Mouse (Mus musculus): Measurements from ENCODE around the gene Ralbp1.
A peak's percentile ranks its signal among the peaks of the same experiment; 100 is the strongest.

The Ralbp1 gene

DNA sequence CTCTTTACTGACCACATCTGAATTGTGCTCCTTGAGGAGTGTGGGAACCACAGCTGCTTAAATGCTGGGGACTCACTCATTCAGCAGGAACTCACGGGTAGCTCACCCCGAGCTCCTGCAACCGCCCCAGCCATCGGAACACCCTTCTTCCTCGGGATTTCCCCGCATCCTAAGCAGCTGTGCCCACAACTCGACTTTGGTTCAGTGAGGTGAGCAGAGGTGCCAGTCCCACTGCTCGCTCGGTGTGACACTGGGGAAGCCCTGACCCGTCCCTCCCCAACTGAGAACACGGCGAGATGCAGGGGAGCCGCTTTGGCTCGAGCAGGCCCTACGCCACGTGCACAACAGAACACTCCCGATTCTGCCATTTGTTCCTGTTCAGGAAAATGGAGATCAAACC, 35.1 kb downstream of the Ralbp1 start:
- DNase-seq (ENCODE audit: low read depth, low spot score) = no peak

DNA sequence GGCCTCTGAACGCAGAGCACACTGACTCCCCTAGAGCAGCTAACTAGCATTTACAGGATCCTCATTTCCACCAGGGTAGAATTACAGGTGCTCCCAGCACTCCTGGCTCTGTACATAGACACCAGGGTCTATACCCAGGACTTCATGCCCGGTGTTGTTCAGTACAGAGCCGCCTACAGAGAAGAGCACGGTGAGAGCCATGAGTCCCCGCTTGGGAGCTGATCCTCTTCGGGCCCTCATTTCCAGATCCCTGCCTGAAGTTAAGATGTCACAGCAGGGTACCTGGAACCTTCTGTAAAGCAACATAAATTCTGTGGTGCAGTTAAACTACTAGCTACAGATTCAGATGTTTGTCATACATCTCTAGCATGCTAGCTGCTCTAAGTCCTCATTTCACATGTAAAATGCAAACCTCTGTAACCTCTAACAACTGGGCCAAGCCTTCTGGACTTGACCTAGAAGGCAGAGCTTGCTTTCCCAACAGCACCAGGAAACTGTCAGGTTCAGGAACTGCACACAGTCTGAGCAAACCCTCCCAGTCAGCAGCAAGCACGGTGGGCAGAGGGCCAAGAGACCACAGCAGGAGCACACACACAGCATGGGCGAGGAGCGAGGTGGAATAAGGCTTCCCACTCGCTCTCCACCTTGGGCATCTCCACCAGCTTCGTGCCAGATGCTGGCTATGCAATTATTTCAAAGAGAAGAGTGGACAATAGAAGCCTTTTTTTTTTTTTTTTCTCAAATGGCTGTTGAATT, 37.7 kb downstream of the Ralbp1 start:
- DNase-seq (ENCODE audit: low read depth, low spot score) = no peak

DNA sequence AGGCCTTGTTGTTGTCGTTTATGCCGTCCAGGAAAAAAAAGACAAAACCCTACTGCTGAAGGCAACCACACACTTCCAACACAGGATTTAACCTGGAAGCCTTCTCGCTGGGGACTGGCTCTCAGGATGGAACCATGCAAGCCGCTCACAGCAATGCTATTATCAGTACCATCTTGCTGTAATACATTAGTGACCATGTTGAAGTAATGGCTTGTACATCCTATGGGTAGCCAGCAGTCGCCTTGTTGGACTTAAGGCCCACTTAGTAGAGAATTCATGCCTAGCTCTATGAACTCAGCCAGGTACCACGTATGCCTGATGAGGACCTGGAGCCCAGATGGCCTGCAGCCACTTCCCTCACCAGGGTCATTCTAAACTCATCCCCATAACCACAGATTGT, 40.2 kb downstream of the Ralbp1 start:
- no peak for DNase-seq (ENCODE audit: low read depth, low spot score)

DNA sequence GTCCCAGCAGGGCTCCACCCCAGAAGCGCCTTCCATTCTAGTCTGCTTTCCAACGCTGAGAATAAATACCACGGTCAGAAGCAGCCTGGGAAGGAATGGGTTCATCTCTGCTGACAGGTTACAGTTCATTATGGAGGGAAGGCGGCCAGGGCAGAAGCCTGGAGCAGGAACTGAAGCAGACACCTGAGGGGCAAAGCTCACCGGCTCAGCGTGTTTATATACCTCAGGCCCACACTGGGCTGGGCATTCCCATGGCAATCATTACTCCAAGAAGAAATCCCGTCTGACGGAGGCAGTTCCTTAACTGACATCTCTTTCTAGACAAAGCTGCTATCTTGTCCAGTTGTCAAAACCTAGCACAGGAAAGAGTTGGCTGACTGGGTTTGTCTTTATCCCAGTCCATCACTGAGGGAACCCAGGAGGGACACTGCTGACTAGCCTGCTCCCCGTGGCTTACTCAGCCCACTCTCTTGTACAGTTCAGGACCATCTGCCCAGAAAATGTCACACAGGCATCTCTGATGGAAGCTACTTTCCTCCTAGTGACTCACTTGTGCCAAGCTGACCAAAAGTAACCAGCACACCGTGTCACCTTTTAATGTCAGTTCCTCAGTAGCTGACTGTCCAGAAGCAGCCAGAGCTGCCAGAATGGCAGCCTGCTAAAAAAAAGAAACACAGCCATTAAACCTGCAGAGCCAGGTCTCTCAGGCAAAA, 42.8 kb downstream of the Ralbp1 start:
- no peak for DNase-seq (ENCODE audit: low read depth, low spot score)

DNA sequence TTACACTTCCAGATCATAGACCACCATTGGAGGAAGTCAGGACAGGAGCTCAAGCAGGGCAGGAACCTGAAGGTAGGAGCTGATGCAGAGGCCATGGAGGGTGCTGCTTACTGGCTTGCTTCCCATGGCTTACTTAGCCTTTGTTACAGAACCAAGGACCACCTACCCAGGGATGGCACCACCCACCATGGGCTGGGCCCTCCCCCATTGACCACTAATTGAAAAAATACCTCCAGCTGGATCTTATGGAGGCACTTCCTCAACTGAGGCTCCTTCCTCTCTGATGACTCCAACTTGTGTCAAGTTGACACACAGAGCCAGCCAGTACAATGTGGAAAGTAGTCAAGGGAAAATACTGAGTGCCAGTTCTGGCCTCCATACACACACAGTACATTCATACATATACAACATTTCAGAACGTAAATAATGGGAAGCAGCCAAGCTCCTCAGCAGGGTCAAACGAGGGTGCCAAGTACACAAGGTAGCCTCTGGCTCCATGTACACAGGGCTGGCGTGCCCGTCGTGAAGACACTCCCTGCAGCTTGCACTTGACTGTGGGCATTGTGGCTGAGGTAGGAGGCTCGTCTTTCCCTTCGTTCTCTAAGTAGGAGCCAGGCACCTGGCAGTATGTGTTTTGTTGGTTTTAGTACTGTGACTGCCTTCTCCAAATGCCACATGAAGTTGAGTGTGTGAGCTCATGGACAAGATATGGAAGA, 45.9 kb downstream of the Ralbp1 start:
- DNase-seq (ENCODE audit: low read depth, low spot score) = no peak

DNA sequence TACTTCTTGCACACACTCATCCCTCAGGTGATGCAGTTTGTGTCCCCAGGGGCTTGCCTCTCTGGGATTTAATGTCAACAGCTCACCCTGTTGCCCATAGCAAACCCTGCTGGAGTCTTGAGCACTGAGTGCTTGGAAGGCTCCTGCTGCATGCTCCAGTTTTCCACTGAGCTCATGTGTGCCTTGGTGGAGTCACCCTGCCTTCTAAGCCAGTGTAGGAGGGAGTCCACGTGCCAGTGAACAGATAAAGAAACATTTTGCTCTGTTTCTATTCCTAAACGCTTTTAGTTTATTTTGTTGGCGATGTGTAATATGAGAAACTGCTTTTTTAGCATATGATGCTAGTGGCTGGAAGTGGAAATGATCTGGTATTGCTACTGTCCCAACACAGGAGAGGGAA, 48.9 kb downstream of the Ralbp1 start:
- DNase-seq (ENCODE audit: low read depth, low spot score) = no peak

- no peak for DNase-seq (ENCODE audit: low read depth, low spot score)
Measured at GRCm38 (mm10) chr17:65833891-65834290, 51.7 kb downstream of the Ralbp1 start.

GRCm38 (mm10) chr17:65830216-65830863, 55.3 kb downstream of the Ralbp1 start:
- DNase-seq (ENCODE audit: low read depth, low spot score) = no peak

- DNase-seq (ENCODE audit: low read depth, low spot score) = no peak
Measured at GRCm38 (mm10) chr17:65828951-65829350, 56.6 kb downstream of the Ralbp1 start.

- DNase-seq (ENCODE audit: low read depth, low spot score) = no peak
Measured at GRCm38 (mm10) chr17:65827904-65828303, 57.7 kb downstream of the Ralbp1 start.

DNA sequence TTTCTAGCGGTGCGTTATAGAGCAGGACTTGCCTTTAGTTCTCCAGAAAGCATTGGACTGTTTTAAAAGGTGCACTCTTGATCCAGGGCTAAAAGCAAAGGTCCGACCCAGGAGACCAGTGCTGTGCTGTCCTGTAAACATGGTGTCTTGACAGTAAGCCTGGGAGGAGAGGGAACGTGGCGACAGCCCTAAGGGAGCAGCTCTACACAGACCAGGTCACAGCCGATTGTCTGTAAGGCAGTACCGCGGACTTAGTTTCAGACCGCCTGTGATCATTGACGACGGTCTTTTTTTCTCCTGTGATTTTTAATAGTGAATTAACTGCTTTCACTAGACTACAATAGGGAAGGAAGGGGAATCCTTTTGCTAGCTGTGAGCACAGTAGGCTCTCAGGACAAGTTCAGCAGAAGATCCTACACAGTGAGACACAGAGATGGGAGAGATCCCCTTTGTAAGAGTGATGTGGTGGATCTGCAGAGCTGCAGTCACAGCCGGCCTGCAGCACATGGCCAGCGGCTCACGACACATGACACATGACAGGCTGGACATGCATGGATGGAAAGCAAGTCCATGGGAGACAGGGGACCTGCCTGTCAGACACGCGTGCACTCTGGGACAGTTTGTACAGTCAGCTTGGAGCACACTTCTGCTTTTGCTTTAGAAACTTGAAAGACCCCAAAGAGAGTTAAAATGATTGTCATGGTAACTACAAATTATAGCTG, 58.3 kb downstream of the Ralbp1 start:
- no peak for DNase-seq (ENCODE audit: low read depth, low spot score)

DNA sequence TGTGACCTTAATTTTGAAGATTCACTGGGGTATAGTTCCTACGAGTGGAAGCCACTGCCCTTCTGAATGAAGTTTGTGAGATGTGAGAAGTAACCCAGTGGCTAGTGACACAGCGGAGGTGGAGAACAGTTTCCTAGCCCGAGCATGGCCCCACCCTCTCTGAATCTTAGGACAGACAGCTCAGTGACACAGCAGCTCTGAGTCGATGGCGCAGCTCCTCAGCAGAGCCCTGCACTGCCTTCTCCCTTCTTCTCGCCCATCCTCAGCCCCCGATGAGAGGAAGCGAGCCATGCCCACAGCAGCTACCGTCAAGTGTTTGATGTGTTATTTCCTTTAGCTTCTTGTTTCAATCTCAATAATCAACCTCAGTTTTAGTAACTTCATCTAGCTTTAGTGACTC, 59.3 kb downstream of the Ralbp1 start:
- DNase-seq (ENCODE audit: low read depth, low spot score) = no peak

DNA sequence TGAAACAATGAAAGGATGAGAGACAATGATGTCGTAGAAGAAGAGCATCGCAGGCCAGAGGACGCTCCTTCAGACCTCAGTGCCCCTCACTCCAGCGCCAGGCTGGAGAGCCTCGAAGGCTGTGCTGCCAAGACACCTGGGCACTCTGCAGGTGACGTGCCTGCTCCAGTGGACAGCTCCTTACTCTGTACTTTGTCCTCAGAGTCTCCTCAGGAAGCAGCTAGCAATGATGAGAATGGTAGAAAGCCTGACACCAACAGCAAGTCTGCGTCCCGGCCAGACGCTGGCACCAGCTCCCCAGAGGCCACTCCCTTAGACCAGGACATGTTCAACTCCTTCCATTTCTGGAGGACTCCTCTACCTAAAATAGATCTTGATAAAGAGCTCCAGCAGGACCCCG, 61.4 kb downstream of the Ralbp1 start:
- DNase-seq (ENCODE audit: low read depth, low spot score) = no peak

DNA sequence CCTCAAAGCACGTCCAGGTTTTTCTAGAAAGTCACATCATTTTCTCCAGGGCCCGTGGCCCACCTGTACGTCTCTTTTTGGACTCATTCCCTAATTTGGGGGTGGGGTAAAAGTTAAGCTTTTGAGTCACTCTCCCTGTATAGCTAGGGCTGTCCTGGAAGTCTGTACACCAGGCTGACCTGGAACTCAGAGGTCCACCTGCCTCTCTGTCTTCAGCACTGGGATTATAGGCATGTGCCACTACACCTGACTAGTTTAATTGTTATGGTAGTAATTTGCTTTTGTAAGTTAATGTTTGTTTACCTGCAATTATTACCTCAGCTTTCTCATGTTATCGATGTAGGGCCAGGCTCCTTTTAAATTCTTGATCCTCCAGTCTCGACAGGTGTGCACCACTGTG, 63.2 kb downstream of the Ralbp1 start:
- no peak for DNase-seq (ENCODE audit: low read depth, low spot score)

DNA sequence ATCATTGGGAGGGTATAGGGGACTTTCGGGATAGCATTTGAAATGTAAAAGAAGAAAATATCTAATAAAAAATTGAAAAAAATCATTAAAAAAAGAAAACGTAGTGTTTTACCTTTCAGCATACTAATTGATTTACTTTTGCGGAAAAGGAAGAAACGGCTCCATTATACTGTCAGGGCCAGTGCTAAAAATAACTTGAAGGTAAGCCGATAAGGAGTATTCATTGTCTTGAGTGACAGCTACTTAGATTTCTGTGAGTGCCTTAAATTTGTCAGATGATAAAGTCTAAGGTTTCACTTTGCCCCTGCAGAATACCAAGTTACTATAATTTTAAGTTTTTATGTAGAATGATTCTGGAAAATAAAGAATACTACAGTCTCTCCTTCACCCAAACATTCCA, 65.4 kb downstream of the Ralbp1 start:
- DNase-seq (ENCODE audit: low read depth, low spot score) = peak; percentile 5

DNA sequence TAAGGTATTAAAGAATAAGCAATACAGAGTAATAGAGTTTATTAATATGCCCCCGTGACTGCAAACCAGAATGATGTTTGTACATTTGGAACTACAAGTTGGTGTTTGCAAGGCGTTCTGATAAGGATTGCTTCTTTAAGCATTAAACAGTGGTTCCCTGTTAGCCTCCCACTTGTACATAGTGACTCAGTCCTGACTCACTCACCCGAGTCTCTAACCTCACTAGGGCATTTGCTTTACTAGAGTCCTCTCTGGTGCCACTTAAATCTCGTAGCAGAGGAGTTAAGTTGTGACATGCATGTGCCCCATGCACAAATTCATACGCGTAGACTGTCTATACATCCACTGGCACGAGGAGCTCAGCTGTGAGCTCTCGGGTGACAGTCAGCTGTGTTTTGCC, 71.8 kb downstream of the Ralbp1 start:
- DNase-seq (ENCODE audit: low read depth, low spot score) = no peak

DNA sequence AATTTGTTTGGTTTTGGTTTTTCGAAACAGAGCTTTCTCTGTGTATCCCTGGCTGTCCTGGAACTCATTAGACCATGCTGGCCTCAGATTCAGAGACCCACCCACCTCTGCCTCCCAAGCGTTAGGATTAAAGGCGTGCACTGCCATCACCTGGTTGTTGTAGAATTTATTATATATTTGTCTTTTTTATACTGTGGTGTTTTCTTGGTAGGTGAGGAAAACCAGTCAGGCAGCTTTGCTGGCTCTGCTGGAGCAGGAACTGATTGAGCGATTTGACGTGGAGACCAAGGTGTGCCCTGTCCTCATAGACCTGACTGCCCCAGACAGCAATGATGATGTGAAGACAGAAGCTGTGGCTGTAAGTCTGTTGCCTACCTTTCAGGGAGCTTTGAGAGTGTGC, 74.6 kb downstream of the Ralbp1 start:
- DNase-seq (ENCODE audit: low read depth, low spot score) = no peak

GRCm38 (mm10) chr17:65806416-65806815, 79.2 kb downstream of the Ralbp1 start:
- no peak for DNase-seq (ENCODE audit: low read depth, low spot score)

DNA sequence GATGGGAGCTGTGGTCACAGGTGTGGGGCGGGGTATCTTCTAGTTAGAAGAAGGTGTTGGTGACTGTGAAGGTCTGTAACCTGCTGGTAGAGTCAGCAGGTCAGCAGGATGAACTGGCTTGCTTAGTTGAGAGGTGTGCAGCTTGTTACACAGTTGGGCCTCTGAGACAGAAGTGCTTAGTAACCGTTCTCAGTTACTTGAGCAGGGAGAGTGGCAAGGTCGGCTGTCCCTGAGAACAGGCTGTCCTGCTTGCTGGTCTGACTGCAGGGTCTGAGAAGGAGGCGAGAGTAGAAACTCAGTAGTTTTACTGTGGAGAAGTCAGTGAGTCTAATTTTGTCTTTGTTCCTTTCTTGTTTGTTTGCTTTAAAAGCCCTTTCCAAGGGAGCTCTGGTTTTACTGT, 79.6 kb downstream of the Ralbp1 start:
- DNase-seq (ENCODE audit: low read depth, low spot score) = no peak

DNA sequence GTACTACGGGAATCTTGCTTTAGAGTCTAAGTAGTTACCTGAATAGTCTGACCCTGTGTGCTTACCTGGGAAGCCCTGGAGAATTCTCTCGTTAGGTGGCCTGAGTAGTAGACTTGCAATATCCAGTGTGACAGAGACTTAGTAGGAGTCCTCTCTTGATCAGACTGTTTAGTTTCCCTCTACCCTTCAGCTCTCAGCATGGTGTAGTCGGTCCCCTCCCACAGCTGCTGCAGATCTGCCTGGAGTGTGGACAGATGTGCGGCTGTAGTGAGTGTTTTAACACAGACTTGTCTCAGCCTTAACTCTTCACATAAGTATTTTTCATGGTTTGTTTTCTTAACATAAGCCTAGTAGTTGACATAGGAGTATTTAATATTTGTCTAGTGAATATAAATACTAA, 83.6 kb downstream of the Ralbp1 start:
- no peak for DNase-seq (ENCODE audit: low read depth, low spot score)

DNA sequence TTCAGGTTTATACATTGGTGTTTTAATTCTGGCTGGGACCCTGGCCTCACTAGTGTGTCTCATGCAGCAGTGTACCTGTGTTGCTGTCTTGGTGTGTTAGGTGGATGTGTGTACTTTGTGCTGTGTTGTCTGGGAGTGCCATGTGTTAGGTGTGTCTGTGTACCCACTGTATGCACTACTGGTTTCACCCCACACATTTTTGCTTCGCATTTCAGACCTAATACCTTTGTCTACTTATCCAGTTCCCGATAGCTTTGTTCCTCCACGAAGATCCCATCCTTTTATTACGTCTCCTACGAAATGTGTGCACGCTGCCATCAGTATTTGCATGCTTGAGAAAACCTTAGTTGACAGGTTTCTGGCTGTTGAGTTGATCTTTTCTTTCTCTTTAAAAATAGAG, 85.1 kb downstream of the Ralbp1 start:
- no peak for DNase-seq (ENCODE audit: low read depth, low spot score)

GRCm38 (mm10) chr17:65799353-65799752, 86.2 kb downstream of the Ralbp1 start:
- DNase-seq (ENCODE audit: low read depth, low spot score) = no peak

All from retina, postnatal 7 days (tissue).